Mouse (Mus musculus) lung, adult 2 months (tissue): ENCODE data around the gene Rbbp6.

Source experiments
- CTCF ChIP-seq: fragments of 200-500 bp; IDR thresholded peaks from 2 replicates; pipeline ENCODE4 v1.5.1; 2011; ENCODE audit warnings: mild to moderate bottlenecking, low read length, control low read depth; ENCODE audit not compliant: insufficient read depth
- POLR2A ChIP-seq: fragments of 200-500 bp; IDR thresholded peaks from 2 replicates; pipeline ENCODE4 v1.6.1; 2011; ENCODE audit warnings: low read depth, mild to moderate bottlenecking, control low read depth, low read length, borderline replicate concordance; ENCODE audit errors: extremely low read depth

- TF ChIP-seq POLR2A (no peak), CTCF (no peak)
Observed at GRCm38 (mm10) chr7:123013466-123013865, 48.0 kb downstream of the Rbbp6 start.
